9 mouse cellular contexts compared by ENCODE assay signal in the genomic region with DNA sequence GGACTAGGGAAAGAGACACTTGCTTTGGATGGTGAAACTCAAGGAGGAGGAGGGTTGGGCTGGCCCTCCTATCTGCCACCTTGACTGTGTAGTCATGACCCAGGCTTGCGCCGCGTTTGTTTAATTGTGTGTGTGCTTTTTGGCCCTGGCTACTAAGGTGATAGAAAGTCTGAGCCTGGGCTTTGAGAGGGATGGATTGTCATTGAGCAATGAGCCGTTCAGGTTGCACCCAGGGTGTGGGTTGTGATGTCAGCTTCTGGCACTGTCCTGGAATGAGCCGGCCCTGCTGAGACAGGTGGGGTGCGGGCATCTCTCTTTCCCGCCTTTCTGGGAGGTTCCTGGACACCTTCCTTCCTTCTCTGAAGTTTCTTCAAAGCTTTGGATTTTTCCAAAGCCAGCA. TPM values are rescaled to one million over a fixed set of nuclear protein-coding genes. Genes with fewer than 3 reads are reported as not detected.
DNase-seq lines count a peak whose midpoint lies in the region; ATAC-seq and TF ChIP-seq lines count a peak whose summit lies in the region.
"Had no signal": no experiment of that assay in that cellular context is flagged by ENCODE, and none has a peak within 500 bp of the region (broad histone marks: within the 10 kb centered on the region; RNA-seq: fewer than 3 reads in every experiment).

No protein-coding gene starts in this region.

- no peak for ATAC-seq in heart, embryonic 16.5 days (replicated peaks; ENCODE audit: extremely low read depth, insufficient read depth, low FRiP score)
- no peak for ATAC-seq in liver, embryonic 16.5 days (ENCODE audit: low read depth)

- intact Hi-C loops in gastrocnemius, adult 2 months (cut with DNase I) = no loop called here

- WGBS in heart, embryonic 16.5 days = 79% methylated on average over 7 of the region's 7 CpGs
- 66% methylated on average over 7 of the region's 7 CpGs for WGBS in liver, embryonic 16.5 days (ENCODE audit: insufficient replicate concordance)

- TF ChIP-seq CTCF in gastrocnemius, adult 2 months (IDR thresholded peaks at IDR 0.05) = no peak

- no peaks in the 10 kb centered on the region for H3K27me3 ChIP-seq in heart, embryonic 16.5 days (ENCODE audit: control insufficient read depth, insufficient read depth, low read length)
- H3K27me3 ChIP-seq in liver, embryonic 16.5 days (ENCODE audit: control insufficient read depth, insufficient read depth, low read depth, low read length) = peaks cover 43% of the 10 kb centered on the region

- no peaks in the 10 kb centered on the region for H3K36me3 ChIP-seq in heart, embryonic 16.5 days (ENCODE audit: control insufficient read depth, insufficient read depth)
- no peaks in the 10 kb centered on the region for H3K36me3 ChIP-seq in liver, embryonic 16.5 days (ENCODE audit: control insufficient read depth, insufficient read depth)

- H3K9ac ChIP-seq in heart, embryonic 16.5 days (ENCODE audit: low read length) = peak overlapping the region; percentile 92
- no peak overlapping the region; the same call in 1 of the 2 replicates for H3K9ac ChIP-seq in liver, embryonic 16.5 days (ENCODE audit: low read depth, low read length)

- peak overlapping the region; percentile 84 for H3K4me3 ChIP-seq in gastrocnemius, adult 2 months
- peak overlapping the region; percentile 88 for H3K4me3 ChIP-seq in heart, embryonic 16.5 days (ENCODE audit: low read length)
- H3K4me3 ChIP-seq in liver, embryonic 16.5 days (ENCODE audit: low read depth, low read length) = no peak overlapping the region

- peak overlapping the region; percentile 2; the same call in 1 of the 2 replicates for H3K27ac ChIP-seq in gastrocnemius, adult 2 months
- H3K27ac ChIP-seq in heart, embryonic 16.5 days (ENCODE audit: low read length) = no peak overlapping the region
- no peak overlapping the region for H3K27ac ChIP-seq in liver, embryonic 16.5 days (ENCODE audit: low read length)

- DNase-seq in gastrocnemius, adult 2 months = no peak
- no peak for DNase-seq in gastrocnemius, postnatal 10 days
- peak; percentile 71 for DNase-seq in brain, adult 2 months (ENCODE audit: low read depth, low spot score)
- DNase-seq in adrenal gland, postnatal 10 days = no peak
- DNase-seq in layer of hippocampus, adult 8-10 months (ENCODE audit: low spot score in 2 of 2) = no peak
- no peak for DNase-seq in spleen, postnatal 14 days (ENCODE audit: low spot score in 2 of 2)

- H3K4me2 ChIP-seq in heart, embryonic 16.5 days (ENCODE audit: low read depth, low read length) = peak overlapping the region; percentile 98
- peak overlapping the region; percentile 64 for H3K4me2 ChIP-seq in liver, embryonic 16.5 days (ENCODE audit: low read depth, low read length)

- peaks cover 62% of the 10 kb centered on the region for H3K4me1 ChIP-seq in heart, embryonic 16.5 days (ENCODE audit: control insufficient read depth, insufficient read depth, low read length)
- H3K4me1 ChIP-seq in liver, embryonic 16.5 days (ENCODE audit: control insufficient read depth, low read depth, low read length) = peaks cover 14% of the 10 kb centered on the region

- no peaks in the 10 kb centered on the region for H3K9me3 ChIP-seq in heart, embryonic 16.5 days (replicated peaks; ENCODE audit: control insufficient read depth, low read length)
- no peaks in the 10 kb centered on the region for H3K9me3 ChIP-seq in liver, embryonic 16.5 days (replicated peaks; ENCODE audit: control insufficient read depth, low read length)

RNA-seq across cellular contexts. Expression of gene Gm21969, which starts 26.0 kb away (rescaled TPM):
- not detected for total RNA-seq in gastrocnemius, adult 2 months (2021)
- not detected for total RNA-seq in gastrocnemius, postnatal 10 days (2021)
- not detected in 2 replicates for polyA plus RNA-seq in heart, embryonic 16.5 days (2015; fragmentation: Nextera tagmentation; extraction: Ambion mirVana)
- polyA plus RNA-seq in liver, embryonic 16.5 days (2015; fragmentation: Nextera tagmentation; extraction: Ambion mirVana) = 0.02 TPM in 1 of 2 replicates, not detected in the other
- total RNA-seq in adrenal gland, postnatal 10 days (2021) = not detected
- total RNA-seq in layer of hippocampus, adult 8-10 months (2022) = not detected
- polyA plus RNA-seq: large intestine, adult 2 months had no signal

RNA-seq across cellular contexts. Expression of gene Aldh4a1, which starts 45.7 kb away (rescaled TPM):
- 10 to 100 TPM; 58.2 to 75.6 TPM for total RNA-seq in gastrocnemius, adult 2 months (2021)
- 10 to 100 TPM; 30.3 to 39.8 TPM for total RNA-seq in gastrocnemius, postnatal 10 days (2021)
- 36.5 and 37.4 TPM in 2 replicates for polyA plus RNA-seq in heart, embryonic 16.5 days (2015; fragmentation: Nextera tagmentation; extraction: Ambion mirVana)
- polyA plus RNA-seq in liver, embryonic 16.5 days (2015; fragmentation: Nextera tagmentation; extraction: Ambion mirVana) = 97.4 and 110 TPM in 2 replicates
- total RNA-seq in adrenal gland, postnatal 10 days (2021) = 10 to 100 TPM; 62.7 to 84.6 TPM
- 10 to 100 TPM; 19.3 to 26.5 (median 21.0) TPM for total RNA-seq in layer of hippocampus, adult 8-10 months (2022)

RNA-seq across cellular contexts. Expression of gene Iffo2, which starts 46.7 kb away (rescaled TPM):
- 1 to 10 TPM; 2.1 to 2.5 TPM for total RNA-seq in gastrocnemius, adult 2 months (2021)
- total RNA-seq in gastrocnemius, postnatal 10 days (2021) = 1 to 10 TPM; 5.6 to 7.5 TPM
- polyA plus RNA-seq in heart, embryonic 16.5 days (2015; fragmentation: Nextera tagmentation; extraction: Ambion mirVana) = 2.4 and 3.3 TPM in 2 replicates
- 0.44 and 0.66 TPM in 2 replicates for polyA plus RNA-seq in liver, embryonic 16.5 days (2015; fragmentation: Nextera tagmentation; extraction: Ambion mirVana)
- 10 to 100 TPM; 16.4 to 17.5 TPM for total RNA-seq in adrenal gland, postnatal 10 days (2021)
- 10 to 100 TPM; 16.0 to 18.5 (median 17.7) TPM for total RNA-seq in layer of hippocampus, adult 8-10 months (2022)
